Mouse (Mus musculus) heart, adult 2 months (tissue): ENCODE results near the gene Plekhm3.

ENCODE experiments used
- CTCF ChIP-seq: fragments of 200-600 bp; IDR thresholded peaks from 2 replicates; pipeline ENCODE4 v1.8.1; 2022; ENCODE audit warnings: antibody characterized with exemption, mild to moderate bottlenecking, moderate library complexity
- EP300 ChIP-seq: fragments of 200-500 bp; IDR thresholded peaks from 2 replicates; pipeline ENCODE4 v1.6.1; 2011; ENCODE audit warnings: low read depth, low read length, control low read depth; ENCODE audit not compliant: insufficient read depth
- POLR2A ChIP-seq: fragments of 200-500 bp; IDR thresholded peaks from 2 replicates; pipeline ENCODE4 v1.6.1; 2011; ENCODE audit warnings: mild to moderate bottlenecking, low read depth, low read length, control low read depth; ENCODE audit not compliant: insufficient read depth

DNA sequence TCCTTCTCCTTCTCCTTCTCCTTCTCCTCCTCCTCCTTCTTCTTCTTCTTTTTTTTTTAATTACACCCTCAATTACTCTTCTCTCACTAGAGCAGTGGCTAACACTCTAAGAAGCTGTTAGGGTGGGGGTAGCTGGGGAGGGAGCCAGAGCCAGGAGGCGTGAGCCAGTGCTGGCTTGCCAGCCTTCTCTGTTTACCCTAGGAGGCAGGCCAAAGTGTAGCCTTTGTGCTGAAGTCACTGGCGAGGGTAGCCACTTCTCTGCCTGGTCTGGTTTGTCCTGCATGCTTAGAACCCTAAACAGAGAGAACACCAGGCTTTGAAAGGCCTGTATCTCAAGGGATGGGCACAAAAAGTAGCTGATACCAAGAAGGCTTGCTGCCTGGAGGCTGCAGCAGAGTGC is 199.4 kb downstream of the Plekhm3 start:
- TF ChIP-seq CTCF (no peak), POLR2A (no peak), EP300 (no peak)
